Mouse (Mus musculus): ENCODE results near the gene Marcks.
"Not testable (repeated sequence)": the region's sequence is repeated elsewhere in the genome, so short reads cannot be mapped to it uniquely, and the experiment has no call there.

The Marcks gene

DNA sequence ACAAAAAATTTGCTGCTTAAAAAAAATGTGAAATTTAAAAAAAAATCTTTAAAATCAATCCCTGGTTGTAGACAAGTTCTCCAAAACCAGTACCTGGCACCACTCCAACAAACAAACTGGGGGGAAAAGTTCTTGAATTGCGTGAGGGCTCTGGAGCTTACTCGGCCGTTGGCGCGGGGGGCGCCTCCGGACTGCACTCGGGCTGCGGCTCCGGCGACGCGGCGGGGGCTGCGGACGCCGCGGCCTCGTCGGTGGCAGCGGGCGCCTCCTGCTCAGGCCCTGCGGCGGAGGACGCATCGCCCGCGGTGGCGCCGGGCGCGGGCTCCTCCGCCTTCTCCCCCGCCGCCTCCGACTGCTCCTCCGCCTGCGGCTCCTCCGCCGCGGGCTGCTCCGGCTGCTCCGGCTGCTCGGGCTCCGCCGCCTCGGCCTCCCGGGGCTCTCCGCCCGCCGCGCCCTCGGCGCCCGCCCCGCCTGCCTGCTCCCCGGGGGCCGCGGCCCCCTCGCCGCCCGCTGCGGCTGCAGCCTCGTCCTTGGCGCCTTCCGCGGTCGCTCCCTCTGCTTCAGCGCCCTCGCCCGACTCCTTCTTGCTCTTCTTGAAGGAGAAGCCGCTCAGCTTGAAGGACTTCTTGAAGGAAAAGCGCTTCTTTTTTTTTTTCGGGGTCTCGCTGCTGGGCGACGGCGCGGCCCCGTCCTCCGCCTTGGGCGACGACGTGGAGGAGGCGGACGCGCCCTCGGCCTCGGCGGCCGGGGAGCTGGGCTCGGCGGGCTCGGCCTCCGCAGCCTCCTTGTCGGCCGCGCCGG lies 2.6 kb downstream of the Marcks start:
- DNase-seq (ENCODE audit: low read depth, low spot score) = peak; percentile 68

DNA sequence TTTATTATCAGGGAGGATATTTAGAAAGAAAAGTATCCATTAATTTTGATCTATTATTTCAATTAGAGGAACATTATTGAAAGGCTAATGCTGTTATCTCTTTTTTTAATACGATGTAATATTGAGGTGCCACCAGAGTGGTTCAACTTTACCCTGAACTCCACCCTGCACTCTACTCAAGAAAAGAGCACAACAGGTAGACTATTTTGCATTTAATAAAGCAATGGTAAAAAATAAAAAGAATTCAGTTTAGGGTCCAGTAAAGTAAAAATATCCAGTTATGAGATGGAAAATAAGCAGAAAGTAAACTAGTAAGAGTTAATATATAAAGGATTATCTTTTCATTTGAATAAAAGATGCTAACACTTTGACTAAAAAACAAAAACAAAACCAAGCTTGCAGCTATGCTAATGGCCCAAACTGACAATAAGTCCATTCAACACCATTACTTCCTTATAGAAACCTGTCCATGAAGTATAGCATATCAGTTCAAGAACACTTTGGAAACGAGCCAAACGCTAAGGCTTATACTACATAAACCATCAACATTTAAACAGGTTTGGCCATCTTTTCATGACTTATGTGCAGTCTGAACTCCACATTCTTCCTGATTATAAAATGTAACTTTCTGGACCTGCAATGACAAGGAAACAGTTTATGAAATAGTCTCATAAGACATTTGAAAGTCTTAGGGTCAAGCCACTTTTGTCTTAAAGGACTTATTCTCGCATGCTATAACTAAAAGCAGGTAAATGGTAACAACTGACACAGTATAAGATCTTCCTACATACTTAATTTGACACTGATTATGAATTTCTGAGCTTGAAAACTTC lies 4.6 kb downstream of the Marcks start:
- no peak for DNase-seq (ENCODE audit: low read depth, low spot score)

DNA sequence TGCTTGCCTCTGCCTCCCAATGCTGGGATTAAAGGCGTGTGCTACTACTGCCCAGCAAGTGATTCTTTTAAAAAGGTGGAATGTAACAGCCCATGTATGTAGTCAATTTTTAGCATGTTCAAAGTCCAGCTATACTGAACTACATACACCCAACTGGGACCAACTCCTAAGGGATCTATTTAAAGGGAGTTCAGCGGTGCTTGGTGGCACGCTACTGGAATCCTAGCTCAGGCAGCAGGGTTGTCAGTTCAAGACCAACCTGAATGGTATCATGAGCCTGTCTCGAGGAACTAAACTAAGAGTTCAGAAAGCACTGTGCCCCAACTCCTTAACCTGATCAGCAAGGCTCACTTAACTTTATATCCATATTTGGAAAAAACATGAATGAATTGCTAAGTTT lies 6.0 kb downstream of the Marcks start:
- DNase-seq (ENCODE audit: low read depth, low spot score) = no peak

DNA sequence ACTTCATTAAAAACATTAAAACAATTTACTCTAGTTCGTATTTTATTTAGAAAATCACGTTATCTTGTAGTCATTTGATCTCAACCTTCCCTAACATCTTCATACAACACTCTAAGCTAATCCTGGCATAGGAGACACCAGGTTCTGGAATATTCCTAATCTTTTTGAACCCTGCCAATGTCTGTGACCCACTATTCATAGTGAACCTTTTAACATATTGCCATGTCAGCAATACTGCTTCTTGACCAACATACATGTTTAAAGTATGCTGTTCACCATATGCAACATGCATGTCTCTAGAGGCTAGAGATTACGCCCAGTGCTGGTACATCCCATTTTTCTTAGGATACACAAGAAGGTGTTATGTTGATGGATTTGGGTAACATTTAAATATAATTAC lies 9.1 kb downstream of the Marcks start:
- DNase-seq (ENCODE audit: low read depth, low spot score) = no peak

DNA sequence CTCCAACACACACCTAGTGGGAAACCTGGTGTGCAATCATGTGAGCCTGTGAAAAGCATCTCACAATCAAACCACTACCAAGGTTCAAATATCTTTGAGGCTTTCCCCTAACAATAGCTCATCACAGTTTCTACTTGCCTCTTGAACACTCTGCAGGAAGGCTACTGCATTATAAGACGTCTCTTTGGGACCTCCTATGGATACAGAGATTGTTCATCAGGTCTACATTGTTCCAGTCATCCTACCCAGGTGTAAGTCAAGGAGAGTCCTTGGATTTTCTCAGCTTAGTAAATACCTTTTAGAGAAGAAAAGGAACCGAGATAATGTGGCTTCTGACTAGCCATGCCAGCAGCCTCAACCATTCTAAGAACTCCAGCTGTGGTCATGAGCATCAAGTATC lies 23.4 kb downstream of the Marcks start:
- DNase-seq (ENCODE audit: low read depth, low spot score) = no peak

DNA sequence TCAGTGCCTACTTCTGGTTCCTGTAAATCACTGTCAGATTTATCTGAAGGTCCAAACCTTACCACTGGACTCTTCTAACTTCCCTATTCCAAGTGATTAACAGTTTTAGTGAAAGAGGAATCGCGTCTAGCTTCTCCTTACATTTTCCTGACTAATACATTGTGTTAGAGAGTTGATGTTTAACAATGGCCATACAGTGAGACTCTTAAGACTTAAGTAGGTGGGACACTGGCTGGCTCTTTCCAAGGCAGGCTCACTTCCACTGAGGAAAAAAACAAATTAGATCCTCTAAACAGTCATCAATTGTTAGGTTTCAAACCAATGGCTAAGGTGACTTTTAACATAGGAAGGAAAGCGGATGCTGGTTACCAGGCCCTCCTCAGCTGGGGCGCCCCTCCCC lies 25.9 kb downstream of the Marcks start:
- DNase-seq (ENCODE audit: low read depth, low spot score) = no peak

DNA sequence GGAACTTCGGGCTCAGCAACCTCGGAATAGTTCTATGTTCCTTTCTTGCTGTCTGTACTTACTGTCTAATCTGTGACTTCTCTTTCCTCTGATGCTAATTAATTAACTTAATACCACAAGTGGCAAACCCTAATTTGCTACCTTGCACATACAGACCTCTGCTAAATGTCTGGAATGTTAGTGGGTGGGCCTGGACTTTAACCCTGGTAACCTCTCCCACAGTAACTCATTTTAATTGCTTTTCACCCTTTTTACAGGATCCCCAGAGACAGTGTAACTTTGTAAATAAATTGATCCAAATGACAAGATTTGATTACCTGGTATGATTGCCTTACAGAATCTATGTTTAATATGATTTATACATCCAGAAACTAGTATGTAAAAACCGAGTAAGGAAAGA lies 26.4 kb downstream of the Marcks start:
- DNase-seq (ENCODE audit: low read depth, low spot score) = no peak

DNA sequence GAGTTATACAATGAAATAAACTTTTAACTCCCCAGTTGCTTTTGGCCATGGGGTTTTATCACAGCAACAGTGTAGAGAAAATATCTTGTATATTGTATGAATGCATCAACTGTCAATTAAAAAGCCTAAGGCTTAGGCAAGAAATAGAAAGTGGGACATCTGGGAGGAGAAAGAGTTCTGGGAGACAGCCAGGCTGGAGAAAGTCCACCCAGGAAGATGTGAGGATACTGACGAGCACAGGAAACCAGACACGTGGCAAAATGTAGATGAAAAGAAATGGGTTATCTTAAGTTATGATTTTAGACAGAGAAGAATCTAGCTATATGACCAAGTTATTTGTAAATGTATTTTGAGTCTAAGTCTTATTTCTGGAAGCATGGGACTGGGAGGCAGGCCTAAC lies 27.3 kb downstream of the Marcks start:
- no peak for DNase-seq (ENCODE audit: low read depth, low spot score)

DNA sequence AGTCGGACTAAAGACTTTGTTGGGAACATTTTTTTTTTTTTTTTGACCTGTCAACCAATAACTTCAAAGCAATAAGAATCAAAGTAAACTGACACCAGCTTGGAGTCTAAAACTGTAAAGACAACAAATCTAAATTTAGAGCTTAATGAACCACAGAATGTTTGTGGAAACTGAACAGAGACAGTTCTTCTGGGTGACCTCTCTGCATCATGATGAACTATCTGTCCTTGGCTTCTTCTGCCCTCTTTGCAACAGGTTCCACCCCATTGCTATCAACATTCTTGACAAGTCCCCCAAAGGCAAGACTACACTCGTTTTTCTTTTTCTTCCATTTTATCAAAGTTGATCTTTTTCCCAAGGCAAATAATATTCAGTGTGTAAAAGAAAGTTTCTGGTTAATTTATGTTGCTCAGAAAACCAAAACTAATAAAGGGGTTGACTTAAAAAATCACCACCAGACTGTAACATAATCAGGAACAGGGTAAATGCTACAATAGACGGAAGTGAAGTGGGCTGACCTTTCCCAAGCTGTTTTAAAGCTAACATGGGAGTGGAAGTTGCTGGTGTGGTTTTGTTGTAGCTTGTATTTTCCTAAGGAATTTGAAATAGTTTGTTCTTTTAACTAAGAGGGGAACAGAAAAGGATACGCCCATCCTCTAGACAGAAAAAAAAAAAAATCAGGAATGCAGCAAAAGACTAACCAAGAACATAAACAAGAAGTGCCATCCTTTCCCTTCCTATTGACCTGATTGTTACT lies 31.7 kb downstream of the Marcks start:
- no peak for DNase-seq (ENCODE audit: low read depth, low spot score)

DNA sequence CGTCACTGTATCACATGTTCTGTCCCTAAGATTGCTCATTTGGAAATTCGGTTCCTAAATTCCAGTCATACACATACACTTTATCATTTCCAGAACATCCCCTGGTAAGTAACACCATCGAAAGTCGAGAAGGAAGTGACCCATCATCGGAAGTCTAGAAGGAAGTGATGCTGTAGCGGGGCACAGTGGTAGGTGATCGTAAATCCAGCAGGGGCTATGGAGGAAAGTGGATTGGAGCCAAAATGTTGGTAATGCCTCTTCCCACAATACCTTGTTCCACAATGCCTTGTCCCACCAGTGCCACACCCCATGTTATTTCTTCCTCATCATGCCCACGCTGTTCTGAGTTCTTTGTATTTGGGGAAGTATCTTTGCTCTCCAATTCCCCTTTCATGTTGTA lies 32.4 kb downstream of the Marcks start:
- DNase-seq (ENCODE audit: low read depth, low spot score) = no peak

DNA sequence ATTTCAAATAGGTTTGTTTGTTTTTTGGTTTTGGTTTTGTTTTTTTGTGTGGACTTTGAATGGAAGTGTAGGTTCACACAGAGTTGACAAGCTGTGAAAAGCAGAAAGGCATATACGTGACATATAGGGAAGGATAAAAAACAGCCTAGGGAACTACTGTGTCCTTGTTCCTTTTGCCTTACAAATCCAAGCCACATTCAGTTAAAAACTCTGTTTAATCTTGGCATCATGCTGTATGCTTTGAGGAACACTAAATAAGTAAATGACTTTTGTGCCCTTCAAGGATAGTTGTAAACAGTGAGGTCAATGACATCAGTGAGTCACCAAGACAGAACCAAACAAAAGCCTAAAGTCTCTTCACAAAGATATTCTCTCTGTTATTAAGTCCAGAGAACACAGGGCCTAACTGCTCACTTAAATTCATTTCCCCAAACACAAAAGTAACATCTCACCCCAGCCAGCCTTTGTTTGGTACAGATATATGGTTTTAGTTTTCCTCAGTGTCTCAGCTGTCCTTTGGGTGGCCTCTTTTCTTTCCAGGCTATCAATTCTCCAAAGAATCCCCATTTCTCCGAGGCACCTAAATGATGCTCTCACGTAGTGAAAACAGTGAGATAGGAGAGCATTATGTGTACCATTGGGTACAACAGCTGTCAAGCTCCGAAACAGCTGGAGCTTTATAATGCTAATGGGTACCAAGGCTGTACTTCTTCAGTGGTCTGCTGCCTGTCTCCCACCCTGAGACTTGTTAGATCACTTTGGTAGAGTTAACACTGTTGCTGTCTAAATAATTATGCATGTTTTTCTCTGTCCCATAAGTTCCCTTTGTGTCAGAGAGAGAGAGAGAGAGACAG lies 36.3 kb downstream of the Marcks start:
- DNase-seq (ENCODE audit: low read depth, low spot score) = no peak

DNA sequence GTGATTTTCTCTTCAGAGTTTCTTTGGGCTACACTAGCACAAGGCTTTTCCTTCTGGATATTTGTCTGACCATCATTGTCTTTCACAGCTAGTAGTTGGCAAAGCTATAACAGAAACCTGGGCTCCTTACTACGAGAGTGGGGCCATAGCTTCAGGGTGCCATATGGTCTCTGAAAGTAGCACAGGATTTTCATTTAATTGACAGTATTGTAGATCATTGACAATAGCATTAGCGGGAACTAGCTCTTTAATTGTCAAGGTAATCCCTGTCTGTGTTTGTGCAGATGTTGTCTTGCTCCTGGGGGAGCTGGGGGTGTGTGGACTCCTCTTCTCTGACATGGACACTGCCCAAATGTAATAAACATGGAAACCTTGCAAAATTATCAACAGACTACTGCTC lies 37.0 kb downstream of the Marcks start:
- DNase-seq (ENCODE audit: low read depth, low spot score) = no peak

DNA sequence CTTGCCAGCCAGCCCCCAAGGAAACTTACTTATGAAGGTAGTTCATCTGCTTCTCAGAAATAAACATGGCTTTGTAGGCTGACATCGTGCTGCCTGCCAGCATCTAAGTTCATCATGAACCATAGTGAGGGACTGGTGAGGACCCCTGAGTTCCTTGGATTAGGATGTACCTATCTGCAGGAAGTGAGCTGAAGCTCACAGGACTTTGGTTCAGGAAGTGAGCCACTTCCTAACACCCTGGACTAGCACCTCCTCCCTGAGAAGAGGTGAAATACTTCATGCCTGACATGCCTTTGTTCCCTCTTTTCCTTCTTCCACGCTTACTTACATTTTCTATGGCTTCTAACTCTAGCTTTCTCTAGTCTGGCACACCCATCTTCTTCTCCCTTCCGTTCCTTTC lies 42.2 kb downstream of the Marcks start:
- DNase-seq (ENCODE audit: low read depth, low spot score) = no peak

DNA sequence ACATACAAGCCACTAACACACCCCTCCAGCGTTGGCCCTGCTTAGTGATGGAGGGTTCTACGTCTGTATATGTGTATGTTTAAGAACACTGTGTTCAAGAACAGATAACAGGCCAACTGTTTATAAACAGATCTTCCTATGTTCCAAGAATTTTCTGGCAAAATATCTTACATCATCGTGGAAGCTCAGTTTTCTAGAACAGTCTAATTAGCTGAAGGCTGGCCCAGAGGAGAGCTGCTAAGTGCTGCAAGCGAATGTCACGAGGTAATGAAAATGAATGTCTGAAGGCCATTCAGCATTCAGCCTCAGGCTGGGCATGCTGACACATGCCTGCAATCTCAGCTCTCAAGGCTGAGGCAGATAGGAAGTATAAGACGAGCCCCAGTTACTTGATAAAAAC lies 42.9 kb downstream of the Marcks start:
- no peak for DNase-seq (ENCODE audit: low read depth, low spot score)

DNA sequence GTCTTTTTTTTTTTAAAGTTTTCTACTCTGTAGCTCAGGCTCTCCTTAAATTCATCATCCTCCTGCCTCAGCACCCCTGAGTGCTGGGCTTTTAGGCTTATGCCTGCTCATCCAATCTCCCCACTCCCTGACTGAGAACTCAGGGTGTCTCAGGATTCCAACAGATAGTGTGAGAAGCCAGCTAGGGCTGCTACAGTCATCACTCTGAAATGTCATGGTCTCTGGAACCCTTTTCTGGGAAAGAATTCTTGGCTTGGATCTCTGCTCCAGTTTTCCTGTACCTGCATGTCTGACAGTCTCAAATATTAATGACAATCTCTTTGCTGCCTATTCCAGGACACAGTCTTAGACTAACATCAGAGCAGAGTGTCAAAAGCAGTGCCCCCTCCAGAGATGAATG lies 45.4 kb downstream of the Marcks start:
- no peak for DNase-seq (ENCODE audit: low read depth, low spot score)

DNA sequence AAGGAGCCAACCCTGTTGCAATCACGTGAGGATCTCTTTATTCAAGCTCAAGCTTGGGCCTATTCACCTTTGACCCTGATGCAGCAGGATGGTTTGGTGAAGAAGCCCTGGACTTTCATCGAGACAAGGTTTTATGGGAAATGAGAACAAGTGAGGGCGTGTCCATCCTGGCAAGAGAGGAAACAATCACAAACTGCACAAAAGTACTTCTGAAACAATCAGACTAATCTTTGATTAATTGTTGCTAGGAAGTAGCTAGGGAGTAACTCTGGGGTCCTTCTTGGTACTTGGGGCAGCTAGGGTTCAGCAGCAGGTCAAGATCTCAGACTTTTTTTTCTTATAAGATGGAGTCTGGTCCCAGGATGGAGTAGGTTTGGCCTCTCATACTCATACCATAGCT lies 48.3 kb downstream of the Marcks start:
- no peak for DNase-seq (ENCODE audit: low read depth, low spot score)

DNA sequence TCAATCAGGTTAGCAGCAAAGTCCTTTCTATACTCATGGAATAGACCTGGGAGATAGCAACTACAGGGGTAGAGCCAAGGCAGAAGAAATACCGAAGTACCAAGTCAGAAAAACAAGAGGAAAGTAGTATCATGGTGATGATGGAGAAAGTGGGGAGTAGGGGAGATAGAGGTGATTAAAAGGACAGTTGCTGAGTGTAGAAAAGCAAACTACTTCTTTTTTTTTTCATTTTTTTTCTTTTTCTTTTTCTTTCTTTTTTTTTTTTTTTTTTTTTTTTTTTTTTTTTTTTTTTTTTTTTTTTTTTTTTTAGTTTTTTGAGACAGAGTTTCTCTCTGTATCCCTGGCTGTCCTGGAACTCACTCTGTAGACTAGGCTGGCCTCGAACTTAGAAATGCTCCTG lies 54.6 kb downstream of the Marcks start:
- DNase-seq (ENCODE audit: low read depth, low spot score) = not testable (repeated sequence)

Data from CD4-positive, CD25-positive, alpha-beta regulatory T cell, adult 2 months (primary cell).